Mouse (Mus musculus): ENCODE data around the gene Pole2.

- TF ChIP-seq POLR2A (IDR thresholded peaks at IDR 0.05; ENCODE audit: insufficient read depth, low read depth, low read length) = no peak
- no peak for TF ChIP-seq CTCF (IDR thresholded peaks at IDR 0.05; ENCODE audit: insufficient read depth, low read depth, low read length)
These were observed 68.4 kb downstream of the Pole2 start for GRCm38 (mm10) chr12:69159578-69159940.

All from olfactory bulb, adult 2 months (tissue).